Mouse (Mus musculus) limb, embryonic 10.5 days (tissue): ENCODE results near the gene Grm7. TPM values are rescaled to one million over a fixed set of nuclear protein-coding genes. Genes with fewer than 3 reads are reported as not detected.

ENCODE experiments used
- DNase-seq: peaks from one replicate; pipeline ENCODE4 v3.0.0-alpha.2; 2017; ENCODE audit warnings: low spot score
- H3K27ac ChIP-seq: fragments of 300-500 bp; sonication (generic); 2 replicates; pipeline ENCODE4 v1.5.1; 2016; ENCODE audit warnings: mild to moderate bottlenecking
- H3K27me3 ChIP-seq: fragments of 300-500 bp; sonication (generic); 2 replicates; pipeline ENCODE4 v1.6.1; 2016; ENCODE audit warnings: low read depth, mild to moderate bottlenecking; ENCODE audit not compliant: poor library complexity, severe bottlenecking
- H3K36me3 ChIP-seq: fragments of 300-500 bp; sonication (generic); 2 replicates; pipeline ENCODE4 v1.6.1; 2016; ENCODE audit warnings: mild to moderate bottlenecking, moderate library complexity
- H3K4me1 ChIP-seq: fragments of 300-500 bp; sonication (generic); 2 replicates; pipeline ENCODE4 v1.6.1; 2016
- H3K4me3 ChIP-seq: fragments of 300-500 bp; sonication (generic); 2 replicates; pipeline ENCODE4 v1.5.1; 2016; ENCODE audit warnings: mild to moderate bottlenecking, moderate library complexity
- H3K9me3 ChIP-seq: fragments of 300-500 bp; sonication (generic); replicated peaks from 2 replicates; pipeline ENCODE4 v1.6.1; 2016; ENCODE audit warnings: mild to moderate bottlenecking
- WGBS: fragments of 180-500 bp; shearing (Covaris S2); methylation state at CpG from one replicate; pipeline ENCODE4 v1.1.7; 2016; 5-methylcytosine and 5-hydroxymethylcytosine counted together
- polyA plus RNA-seq: library from polyadenylated mRNA; unstranded; fragments of >200 nt; fragmentation: Nextera tagmentation; extraction: Ambion mirVana; gene quantifications from 2 replicates; pipeline ENCODE4 v1.2.1, GENCODE M21; 2016

Grm7 gene
- polyA plus RNA-seq: 0.09 TPM in 1 of 2 replicates, not detected in the other

GRCm38 (mm10) chr6:110645411-110646361 is at the start of gene Grm7:
Gene Grm7 (plus strand): TSS chr6:110645581.
- no peak within 1 kb of the TSS for H3K27ac ChIP-seq
- H3K36me3 ChIP-seq: no peaks in the 10 kb centered on the region
- peaks cover 64% of the 10 kb centered on the region for H3K27me3 ChIP-seq
- H3K9me3 ChIP-seq: no peaks in the 10 kb centered on the region
- WGBS: under 1% methylated on average over 61 of the region's 65 CpGs
- DNase-seq: peak; percentile 70
- H3K4me3 ChIP-seq: peak within 1 kb of the TSS; percentile 58
- peaks cover 19% of the 10 kb centered on the region for H3K4me1 ChIP-seq

GRCm38 (mm10) chr6:110645041-110645410 is 355 bp upstream of the Grm7 start:
- H3K27ac ChIP-seq: no peak overlapping the region
- H3K36me3 ChIP-seq: no peaks in the 10 kb centered on the region
- H3K27me3 ChIP-seq: peaks cover 64% of the 10 kb centered on the region
- DNase-seq: peak; percentile 30
- WGBS: 2% methylated on average over 7 of the region's 7 CpGs
- peaks cover 19% of the 10 kb centered on the region for H3K4me1 ChIP-seq
- H3K9me3 ChIP-seq: no peaks in the 10 kb centered on the region
- H3K4me3 ChIP-seq: peak overlapping the region; percentile 58

- no peak overlapping the region for H3K4me3 ChIP-seq
- no peaks in the 10 kb centered on the region for H3K36me3 ChIP-seq
- H3K4me1 ChIP-seq: peaks cover 19% of the 10 kb centered on the region
- no peak overlapping the region for H3K27ac ChIP-seq
- no peaks in the 10 kb centered on the region for H3K9me3 ChIP-seq
- peak; percentile 32 for DNase-seq
- 1% methylated on average over 12 of the region's 12 CpGs for WGBS
- peaks cover 64% of the 10 kb centered on the region for H3K27me3 ChIP-seq
These were observed 1.5 kb downstream of the Grm7 start for GRCm38 (mm10) chr6:110646901-110647300.

DNA sequence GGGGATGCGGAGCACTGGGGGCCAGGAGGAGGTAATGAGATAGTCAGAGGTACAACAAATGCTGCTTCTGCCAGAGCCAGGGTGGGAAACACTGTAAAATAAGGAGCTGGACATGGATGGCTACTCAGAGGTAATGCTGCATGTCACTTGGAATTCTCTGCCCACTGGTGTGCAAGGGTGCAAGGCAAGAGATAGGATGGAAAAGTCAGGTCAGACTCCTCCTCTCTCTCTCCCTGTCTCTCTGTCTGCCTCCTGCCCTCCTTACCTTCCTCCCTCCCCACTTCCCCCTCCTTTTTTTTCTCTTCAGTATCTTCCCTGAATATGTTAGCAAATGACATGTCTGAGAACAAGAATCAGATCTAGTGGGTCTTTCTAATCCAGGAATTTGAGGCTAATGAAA is 3.8 kb downstream of the Grm7 start:
- Histone ChIP-seq H3K36me3 (no peaks in the 10 kb centered on the region), H3K27ac (no peak overlapping the region), H3K4me3 (no peak overlapping the region), H3K27me3 (peaks cover 51% of the 10 kb centered on the region), H3K9me3 (no peaks in the 10 kb centered on the region), H3K4me1 (peaks cover 19% of the 10 kb centered on the region)
- DNase-seq: no peak
- 73% methylated on average over 1 of the region's 1 CpGs for WGBS

- WGBS: 79% methylated on average over 5 of the region's 5 CpGs
- no peak overlapping the region for H3K27ac ChIP-seq
- DNase-seq: no peak
These were observed 8.1 kb downstream of the Grm7 start for GRCm38 (mm10) chr6:110653361-110654001.

DNA sequence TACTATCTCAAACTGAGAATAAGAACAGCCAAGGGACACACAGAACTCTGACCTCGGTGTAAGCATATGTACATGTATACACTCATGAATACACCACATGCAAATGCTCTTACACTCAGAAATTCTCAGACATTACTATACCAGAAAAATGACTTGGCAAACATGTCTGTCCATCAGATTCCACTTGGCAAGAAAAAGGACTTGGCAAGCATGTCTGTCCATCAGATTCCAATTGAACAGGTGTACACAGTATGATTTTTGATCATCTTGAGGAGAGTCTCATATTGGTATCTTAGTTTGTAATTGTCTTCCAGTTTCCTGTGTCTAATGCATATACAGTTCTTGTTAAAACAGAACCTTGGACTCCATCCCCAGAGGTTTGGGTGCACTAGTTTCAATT is 19.1 kb downstream of the Grm7 start:
- H3K27me3 ChIP-seq: no peaks in the 10 kb centered on the region
- H3K4me3 ChIP-seq: no peak overlapping the region
- no peak overlapping the region for H3K27ac ChIP-seq
- 92% methylated on average over 1 of the region's 1 CpGs for WGBS
- H3K9me3 ChIP-seq: no peaks in the 10 kb centered on the region
- no peaks in the 10 kb centered on the region for H3K4me1 ChIP-seq
- H3K36me3 ChIP-seq: no peaks in the 10 kb centered on the region
- DNase-seq: no peak

More at GRCm38 (mm10) chr6:110653361-110654001, 8.1 kb downstream of the Grm7 start:
- no peaks in the 10 kb centered on the region for H3K36me3 ChIP-seq
- H3K4me1 ChIP-seq: no peaks in the 10 kb centered on the region
- H3K4me3 ChIP-seq: no peak overlapping the region
- peaks cover 8% of the 10 kb centered on the region for H3K27me3 ChIP-seq
- no peaks in the 10 kb centered on the region for H3K9me3 ChIP-seq

- WGBS: 67% methylated on average over 5 of the region's 5 CpGs
- Histone ChIP-seq H3K4me1 (no peaks in the 10 kb centered on the region), H3K9me3 (no peaks in the 10 kb centered on the region), H3K27ac (no peak overlapping the region), H3K27me3 (no peaks in the 10 kb centered on the region), H3K36me3 (no peaks in the 10 kb centered on the region), H3K4me3 (no peak overlapping the region)
- no peak for DNase-seq
These were observed 23.1 kb downstream of the Grm7 start for GRCm38 (mm10) chr6:110668447-110668846.

GRCm38 (mm10) chr6:110690954-110691353 is 45.6 kb downstream of the Grm7 start:
- H3K4me3 ChIP-seq: no peak overlapping the region
- 80% methylated on average over 1 of the region's 1 CpGs for WGBS
- DNase-seq: no peak
- no peak overlapping the region for H3K27ac ChIP-seq
- H3K9me3 ChIP-seq: no peaks in the 10 kb centered on the region
- no peaks in the 10 kb centered on the region for H3K4me1 ChIP-seq
- no peaks in the 10 kb centered on the region for H3K27me3 ChIP-seq
- no peaks in the 10 kb centered on the region for H3K36me3 ChIP-seq

DNA sequence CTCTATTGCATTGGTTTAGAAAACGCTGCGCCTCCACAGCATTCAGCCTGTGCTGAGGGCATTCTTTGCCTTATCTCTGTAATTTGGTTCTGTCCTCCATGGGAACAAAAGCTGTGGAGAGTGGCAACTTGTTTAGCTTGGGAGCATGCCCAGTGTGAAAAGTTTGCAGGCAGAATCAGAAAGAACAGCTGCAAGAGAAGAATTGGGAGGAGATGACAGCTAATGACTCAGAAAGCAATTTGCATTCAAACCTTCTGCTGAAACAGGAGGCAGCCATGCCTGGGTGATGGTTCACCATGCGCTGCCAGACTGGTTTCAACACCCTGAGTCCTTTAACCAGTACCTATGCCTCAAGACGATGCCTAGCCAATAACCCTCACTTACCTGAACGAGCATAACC is 64.4 kb downstream of the Grm7 start:
- no peak for DNase-seq
- Histone ChIP-seq H3K4me1 (no peaks in the 10 kb centered on the region), H3K9me3 (no peaks in the 10 kb centered on the region), H3K36me3 (no peaks in the 10 kb centered on the region), H3K27me3 (no peaks in the 10 kb centered on the region), H3K27ac (no peak overlapping the region), H3K4me3 (no peak overlapping the region)
- WGBS: 89% methylated on average over 5 of the region's 5 CpGs

DNA sequence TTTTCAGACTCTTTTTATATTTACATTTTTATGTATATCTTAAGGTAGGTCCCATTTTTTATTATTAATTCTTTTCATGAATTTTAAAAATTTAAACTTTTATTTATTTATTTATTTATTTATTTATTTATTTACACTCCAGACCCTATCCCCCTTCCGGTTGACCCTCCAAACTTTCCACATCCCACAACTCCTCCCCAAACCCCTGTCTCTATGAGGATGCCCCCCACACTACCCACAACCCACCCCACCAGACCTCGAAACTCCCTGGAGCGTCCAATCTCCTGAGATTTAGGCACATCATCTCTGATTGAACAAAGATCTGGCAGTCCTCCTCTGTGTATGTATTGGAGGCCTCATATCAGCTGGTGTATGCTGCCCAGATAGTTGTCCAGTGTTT is 69.6 kb downstream of the Grm7 start:
- no peaks in the 10 kb centered on the region for H3K36me3 ChIP-seq
- DNase-seq: no peak
- H3K9me3 ChIP-seq: no peaks in the 10 kb centered on the region
- no peak overlapping the region for H3K4me3 ChIP-seq
- 88% methylated on average over 3 of the region's 3 CpGs for WGBS
- no peak overlapping the region for H3K27ac ChIP-seq
- no peaks in the 10 kb centered on the region for H3K27me3 ChIP-seq
- H3K4me1 ChIP-seq: no peaks in the 10 kb centered on the region

GRCm38 (mm10) chr6:110723371-110723770 is 78.0 kb downstream of the Grm7 start:
- whole genome bisulfite sequencing: 90% methylated on average over 4 of the region's 4 CpGs
- Histone ChIP-seq H3K9me3 (no peaks in the 10 kb centered on the region), H3K27me3 (no peaks in the 10 kb centered on the region), H3K4me3 (no peak overlapping the region), H3K4me1 (no peaks in the 10 kb centered on the region), H3K27ac (no peak overlapping the region), H3K36me3 (no peaks in the 10 kb centered on the region)
- no peak for DNase-seq

- Histone ChIP-seq H3K4me1 (no peaks in the 10 kb centered on the region), H3K27me3 (no peaks in the 10 kb centered on the region), H3K27ac (no peak overlapping the region), H3K4me3 (no peak overlapping the region), H3K9me3 (no peaks in the 10 kb centered on the region), H3K36me3 (no peaks in the 10 kb centered on the region)
- no peak for DNase-seq
- WGBS: 96% methylated on average over 2 of the region's 2 CpGs
These were observed 88.5 kb downstream of the Grm7 start for GRCm38 (mm10) chr6:110733914-110734313.

- DNase-seq: no peak
- 56% methylated on average over 7 of the region's 7 CpGs for WGBS
- H3K36me3 ChIP-seq: no peaks in the 10 kb centered on the region
These were observed 98.7 kb downstream of the Grm7 start for GRCm38 (mm10) chr6:110743981-110744670.

More at GRCm38 (mm10) chr6:110743981-110744670, 98.7 kb downstream of the Grm7 start:
- no peaks in the 10 kb centered on the region for H3K9me3 ChIP-seq
- H3K27me3 ChIP-seq: no peaks in the 10 kb centered on the region
- H3K4me3 ChIP-seq: no peak overlapping the region
- H3K4me1 ChIP-seq: peaks cover 16% of the 10 kb centered on the region
- H3K27ac ChIP-seq: no peak overlapping the region
